Mouse (Mus musculus) stomach, postnatal 0 days (tissue): Measurements from ENCODE around the gene Camkk2. TPM values are rescaled to one million over a fixed set of nuclear protein-coding genes. Genes with fewer than 3 reads are reported as not detected.

Source experiments
- ATAC-seq: fragments of 200-750 bp; cut with Nextera tagmentation; 2 replicates; pipeline ENCODE4 v1.8.0; 2017; ENCODE audit not compliant: low FRiP score, low TSS enrichment
- DNase-seq: peaks from one replicate; pipeline ENCODE4 v3.0.0-alpha.2; 2016; ENCODE audit warnings: low spot score
- H3K27ac ChIP-seq: fragments of 300-500 bp; sonication (generic); replicated peaks from 2 replicates; pipeline ENCODE4 v1.5.1; 2014; ENCODE audit warnings: mild to moderate bottlenecking, control low read depth
- H3K27me3 ChIP-seq: fragments of 300-500 bp; sonication (generic); 2 replicates; pipeline ENCODE4 v1.6.1; 2014; ENCODE audit warnings: low read length; ENCODE audit not compliant: control insufficient read depth, insufficient read depth
- H3K36me3 ChIP-seq: fragments of 300-500 bp; sonication (generic); 2 replicates; pipeline ENCODE4 v1.6.1; 2014; ENCODE audit warnings: low read length, mixed read lengths; ENCODE audit not compliant: control insufficient read depth, insufficient read depth
- H3K4me1 ChIP-seq: fragments of 300-500 bp; sonication (generic); replicated peaks from 2 replicates; pipeline ENCODE4 v1.6.1; 2014; ENCODE audit warnings: antibody characterized with exemption; ENCODE audit not compliant: control insufficient read depth, insufficient read depth
- H3K4me2 ChIP-seq: fragments of 300-500 bp; sonication (generic); replicated peaks from 2 replicates; pipeline ENCODE4 v1.6.1; 2014; ENCODE audit warnings: low read depth, mild to moderate bottlenecking, control low read depth, moderate library complexity
- H3K4me3 ChIP-seq: fragments of 300-500 bp; sonication (generic); 2 replicates; pipeline ENCODE4 v1.5.1; 2014; ENCODE audit warnings: low read depth, low read length, control low read depth
- H3K9ac ChIP-seq: fragments of 300-500 bp; sonication (generic); 2 replicates; pipeline ENCODE4 v1.6.1; 2014; ENCODE audit warnings: mild to moderate bottlenecking, low read length, control low read depth, mixed read lengths
- H3K9me3 ChIP-seq: fragments of 300-500 bp; sonication (generic); 2 replicates; pipeline ENCODE4 v1.6.1; 2016; ENCODE audit warnings: low read length; ENCODE audit not compliant: control insufficient read depth
- CTCF ChIP-seq: IDR thresholded peaks from 2 replicates; pipeline ENCODE4 v1.5.1; 2016; ENCODE audit warnings: antibody characterized with exemption, low read depth, mild to moderate bottlenecking, moderate library complexity
- EP300 ChIP-seq: optimal IDR thresholded peaks from 2 replicates; pipeline ENCODE3; 2016; ENCODE audit warnings: antibody characterized with exemption
- WGBS: fragments of 180-500 bp; shearing (Covaris S2); extraction: QIAGEN DNeasy Blood & Tissue Kit; methylation state at CpG from one replicate; pipeline ENCODE4 v1.1.7; 2014; 5-methylcytosine and 5-hydroxymethylcytosine counted together
- microRNA-seq: library from miRNA; unstranded; fragments of <30 nt; microRNA quantifications from one replicate; pipeline ENCODE4, GENCODE M21; 2016
- polyA plus RNA-seq: library from polyadenylated mRNA; unstranded; fragments of >200 nt; fragmentation: Nextera tagmentation; extraction: Ambion mirVana; gene quantifications from 2 replicates; pipeline ENCODE4 v1.2.1, GENCODE M21; 2015

The Camkk2 gene
- polyA plus RNA-seq, 1 experiment from 2014 or later = 16.6 TPM

DNA sequence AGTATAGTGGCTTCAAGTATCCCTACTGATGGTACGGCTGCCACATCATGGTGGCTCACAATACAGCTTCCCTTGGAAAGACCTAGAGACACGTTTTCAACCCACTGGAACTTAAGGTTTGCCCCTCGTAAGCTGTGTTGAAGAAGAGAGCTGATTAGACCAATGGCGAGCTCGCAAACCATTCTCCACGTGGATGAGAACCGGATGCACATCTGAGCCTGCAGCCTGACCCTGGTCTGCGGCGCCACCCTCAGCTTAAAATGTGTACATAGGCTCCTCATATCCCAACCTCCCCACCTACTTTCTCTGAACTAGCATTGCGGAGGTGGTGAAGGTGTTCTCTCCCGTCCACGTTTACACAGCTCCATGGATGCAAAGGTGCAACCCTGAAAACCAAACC lies 97.9 kb downstream of the Camkk2 start:
- DNase-seq = no peak
- H3K4me2 ChIP-seq = no peak overlapping the region
- no peaks in the 10 kb centered on the region for H3K4me1 ChIP-seq
- ATAC-seq = no peak
- 80% methylated on average over 12 of the region's 12 CpGs for WGBS
- H3K9me3 ChIP-seq = no peaks in the 10 kb centered on the region
- no peak overlapping the region for H3K9ac ChIP-seq
- H3K36me3 ChIP-seq = no peaks in the 10 kb centered on the region
- no peaks in the 10 kb centered on the region for H3K27me3 ChIP-seq
- no peak overlapping the region for H3K27ac ChIP-seq
- TF ChIP-seq EP300 (no peak), CTCF (no peak)
- H3K4me3 ChIP-seq = no peak overlapping the region

Small RNA genes lying within 50 kb of the gene (microRNA-seq; reads per million reads assigned to microRNA genes)
- gene Mir8115 = not detected

Other genes with a start within 250 kb of the Camkk2 start
- gene Ift81, start 164.9 kb downstream of the Camkk2 start, polyA plus RNA-seq = 16.3 and 17.4 TPM in 2 replicates
- 2.1 and 2.7 TPM in 2 replicates for gene P2rx7, start 135.5 kb downstream of the Camkk2 start, polyA plus RNA-seq
- gene P2rx4, start 71.9 kb downstream of the Camkk2 start, polyA plus RNA-seq = 22.8 and 24.7 TPM in 2 replicates
- 168 and 169 TPM in 2 replicates for gene Anapc5, start 41.9 kb upstream of the Camkk2 start, polyA plus RNA-seq
- 16.9 and 19.1 TPM in 2 replicates for gene Rnf34, start 70.6 kb upstream of the Camkk2 start, polyA plus RNA-seq
- gene Kdm2b, start 210.4 kb upstream of the Camkk2 start, polyA plus RNA-seq = 15.3 and 15.5 TPM in 2 replicates
- 29.6 TPM in 2 replicates for gene Orai1, start 235.7 kb upstream of the Camkk2 start, polyA plus RNA-seq